Mouse (Mus musculus) stomach, postnatal 0 days (tissue): ENCODE results near the gene Ulk3. TPM values are rescaled to one million over a fixed set of nuclear protein-coding genes. Genes with fewer than 3 reads are reported as not detected.

ENCODE experiments used
- ATAC-seq: fragments of 200-750 bp; cut with Nextera tagmentation; 2 replicates; pipeline ENCODE4 v1.8.0; 2017; ENCODE audit not compliant: low FRiP score, low TSS enrichment
- DNase-seq: peaks from one replicate; pipeline ENCODE4 v3.0.0-alpha.2; 2016; ENCODE audit warnings: low spot score
- H3K27ac ChIP-seq: fragments of 300-500 bp; sonication (generic); replicated peaks from 2 replicates; pipeline ENCODE4 v1.5.1; 2014; ENCODE audit warnings: mild to moderate bottlenecking, control low read depth
- H3K27me3 ChIP-seq: fragments of 300-500 bp; sonication (generic); 2 replicates; pipeline ENCODE4 v1.6.1; 2014; ENCODE audit warnings: low read length; ENCODE audit not compliant: control insufficient read depth, insufficient read depth
- H3K36me3 ChIP-seq: fragments of 300-500 bp; sonication (generic); 2 replicates; pipeline ENCODE4 v1.6.1; 2014; ENCODE audit warnings: low read length, mixed read lengths; ENCODE audit not compliant: control insufficient read depth, insufficient read depth
- H3K4me1 ChIP-seq: fragments of 300-500 bp; sonication (generic); replicated peaks from 2 replicates; pipeline ENCODE4 v1.6.1; 2014; ENCODE audit warnings: antibody characterized with exemption; ENCODE audit not compliant: control insufficient read depth, insufficient read depth
- H3K4me2 ChIP-seq: fragments of 300-500 bp; sonication (generic); replicated peaks from 2 replicates; pipeline ENCODE4 v1.6.1; 2014; ENCODE audit warnings: low read depth, mild to moderate bottlenecking, control low read depth, moderate library complexity
- H3K4me3 ChIP-seq: fragments of 300-500 bp; sonication (generic); 2 replicates; pipeline ENCODE4 v1.5.1; 2014; ENCODE audit warnings: low read depth, low read length, control low read depth
- H3K9ac ChIP-seq: fragments of 300-500 bp; sonication (generic); 2 replicates; pipeline ENCODE4 v1.6.1; 2014; ENCODE audit warnings: mild to moderate bottlenecking, low read length, control low read depth, mixed read lengths
- H3K9me3 ChIP-seq: fragments of 300-500 bp; sonication (generic); 2 replicates; pipeline ENCODE4 v1.6.1; 2016; ENCODE audit warnings: low read length; ENCODE audit not compliant: control insufficient read depth
- CTCF ChIP-seq: IDR thresholded peaks from 2 replicates; pipeline ENCODE4 v1.5.1; 2016; ENCODE audit warnings: antibody characterized with exemption, low read depth, mild to moderate bottlenecking, moderate library complexity
- EP300 ChIP-seq: optimal IDR thresholded peaks from 2 replicates; pipeline ENCODE3; 2016; ENCODE audit warnings: antibody characterized with exemption
- WGBS: fragments of 180-500 bp; shearing (Covaris S2); extraction: QIAGEN DNeasy Blood & Tissue Kit; methylation state at CpG from one replicate; pipeline ENCODE4 v1.1.7; 2014; 5-methylcytosine and 5-hydroxymethylcytosine counted together
- polyA plus RNA-seq: library from polyadenylated mRNA; unstranded; fragments of >200 nt; fragmentation: Nextera tagmentation; extraction: Ambion mirVana; gene quantifications from 2 replicates; pipeline ENCODE4 v1.2.1, GENCODE M21; 2015

Gene Ulk3
- polyA plus RNA-seq, 1 experiment from 2014 or later = 8.4 TPM

- Histone ChIP-seq H3K4me3 (no peak overlapping the region), H3K27ac (peak overlapping the region; percentile 40; the same call in 1 of the 2 replicates), H3K9ac (0 out of 2 replicates have a peak overlapping the region, but pooled peaks have one; percentile 13), H3K27me3 (no peaks in the 10 kb centered on the region), H3K4me1 (peaks cover 17% of the 10 kb centered on the region), H3K4me2 (no peak overlapping the region), H3K36me3 (peaks cover 19% of the 10 kb centered on the region), H3K9me3 (no peaks in the 10 kb centered on the region)
- DNase-seq (peak; percentile 71), ATAC-seq (no peak)
- 31% methylated on average over 4 of the region's 4 CpGs for WGBS
- TF ChIP-seq EP300 = no peak
- peak; percentile 59 for TF ChIP-seq CTCF
These were observed 44.3 kb downstream of the Ulk3 start for GRCm38 (mm10) chr9:57633481-57634024.

DNA sequence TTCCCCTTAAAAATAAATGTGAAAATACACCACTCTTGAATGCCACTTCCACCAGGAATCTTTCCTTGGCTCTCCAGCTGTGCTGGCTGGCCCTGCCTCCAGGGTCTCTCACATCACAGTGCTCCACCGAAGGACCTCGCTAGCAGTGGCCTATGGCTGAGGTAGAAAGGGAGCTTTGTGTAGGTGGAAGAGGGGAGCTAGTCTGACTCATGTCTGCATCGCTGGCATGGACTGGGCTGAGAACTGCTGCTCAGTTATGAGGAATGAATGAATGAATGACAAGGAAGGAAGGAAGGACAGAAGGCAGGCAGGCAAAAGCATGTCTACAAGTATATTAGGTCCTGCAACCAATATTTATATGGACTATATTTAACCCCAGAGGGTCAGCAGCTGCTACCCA lies 48.0 kb downstream of the Ulk3 start:
- Histone ChIP-seq H3K4me1 (peaks cover 32% of the 10 kb centered on the region), H3K4me2 (peak overlapping the region; percentile 39; the same call in 1 of the 2 replicates), H3K36me3 (no peaks in the 10 kb centered on the region), H3K4me3 (no peak overlapping the region), H3K9me3 (no peaks in the 10 kb centered on the region), H3K27ac (peak overlapping the region; percentile 90), H3K9ac (no peak overlapping the region), H3K27me3 (no peaks in the 10 kb centered on the region)
- no peak for TF ChIP-seq CTCF
- no peak for TF ChIP-seq EP300
- no peak for DNase-seq
- WGBS = 22% methylated on average over 3 of the region's 3 CpGs
- no peak for ATAC-seq

- peak overlapping the region; percentile 47 for H3K9ac ChIP-seq
- H3K9me3 ChIP-seq = no peaks in the 10 kb centered on the region
- 0 out of 2 replicates have a peak overlapping the region, but pooled peaks have one; percentile 0 for H3K4me3 ChIP-seq
- H3K36me3 ChIP-seq = no peaks in the 10 kb centered on the region; the same call in 1 of the 2 replicates
- no peaks in the 10 kb centered on the region for H3K27me3 ChIP-seq
- DNase-seq = peak; percentile 64
- WGBS = 9% methylated on average over 6 of the region's 6 CpGs
- H3K27ac ChIP-seq = peak overlapping the region; percentile 90
- H3K4me1 ChIP-seq = peaks cover 33% of the 10 kb centered on the region
- H3K4me2 ChIP-seq = peak overlapping the region; percentile 39
- TF ChIP-seq CTCF (no peak), EP300 (no peak)
- ATAC-seq = peak; percentile 27
These were observed 48.6 kb downstream of the Ulk3 start for GRCm38 (mm10) chr9:57637741-57638322.

- WGBS = 19% methylated on average over 8 of the region's 8 CpGs
- peak; percentile 90 for ATAC-seq
- Histone ChIP-seq H3K4me2 (peak overlapping the region; percentile 39), H3K4me3 (no peak overlapping the region), H3K27ac (peak overlapping the region; percentile 90), H3K36me3 (no peaks in the 10 kb centered on the region; the same call in 1 of the 2 replicates), H3K9ac (peak overlapping the region; percentile 47), H3K4me1 (peaks cover 36% of the 10 kb centered on the region), H3K27me3 (no peaks in the 10 kb centered on the region), H3K9me3 (no peaks in the 10 kb centered on the region)
- peak; percentile 95 for DNase-seq
- no peak for TF ChIP-seq CTCF
These were observed 49.6 kb downstream of the Ulk3 start for GRCm38 (mm10) chr9:57638651-57639459.

GRCm38 (mm10) chr9:57639661-57640328 lies 50.5 kb downstream of the Ulk3 start:
- WGBS = 30% methylated on average over 5 of the region's 5 CpGs
- H3K9ac ChIP-seq = peak overlapping the region; percentile 47

More at GRCm38 (mm10) chr9:57639661-57640328, 50.5 kb downstream of the Ulk3 start:
- DNase-seq (no peak), ATAC-seq (no peak)
- no peaks in the 10 kb centered on the region; the same call in 1 of the 2 replicates for H3K36me3 ChIP-seq
- no peak for TF ChIP-seq CTCF
- no peak for TF ChIP-seq EP300
- peak overlapping the region; percentile 51 for H3K4me2 ChIP-seq
- peaks cover 39% of the 10 kb centered on the region for H3K4me1 ChIP-seq
- H3K27ac ChIP-seq = peak overlapping the region; percentile 90
- peak overlapping the region; percentile 4; the same call in 1 of the 2 replicates for H3K4me3 ChIP-seq
- H3K9me3 ChIP-seq = no peaks in the 10 kb centered on the region
- no peaks in the 10 kb centered on the region for H3K27me3 ChIP-seq
